Mouse (Mus musculus): ENCODE results near the gene Vps9d1. TPM values are rescaled to one million over a fixed set of nuclear protein-coding genes. Genes with fewer than 3 reads are reported as not detected.
"Not testable (repeated sequence)": the region's sequence is repeated elsewhere in the genome, so short reads cannot be mapped to it uniquely, and the experiment has no call there.

Vps9d1 gene
- polyA plus RNA-seq, 1 experiment from 2014 or later, result 24.5 TPM

DNA sequence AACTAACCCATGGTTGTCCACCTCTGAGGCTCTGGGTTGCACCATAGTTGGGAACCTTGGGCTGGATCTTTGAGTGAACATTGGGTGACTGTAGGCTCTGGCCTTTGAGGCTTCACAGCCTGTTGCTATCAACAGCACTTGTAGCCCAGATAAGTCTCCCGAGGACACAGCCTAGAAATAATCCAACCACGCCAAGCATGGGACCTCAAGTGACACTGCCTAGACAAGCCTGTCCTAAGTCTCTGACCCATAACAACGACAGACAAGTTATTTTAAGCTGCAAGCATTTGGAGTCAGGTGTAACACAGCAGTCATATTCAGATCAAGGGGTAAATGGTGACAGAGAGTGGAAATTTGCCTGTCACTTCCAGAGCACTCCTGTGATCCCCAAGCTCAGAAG lies 38.7 kb downstream of the Vps9d1 start:
- DNase-seq (ENCODE audit: low spot score) (no peak), ATAC-seq (ENCODE audit: low read depth) (no peak)
- H3K36me3 ChIP-seq (ENCODE audit: control insufficient read depth, insufficient read depth, low read length), result no peaks in the 10 kb centered on the region
- no peaks in the 10 kb centered on the region for H3K27me3 ChIP-seq (replicated peaks; ENCODE audit: control insufficient read depth, insufficient read depth, low read length)
- H3K27ac ChIP-seq (replicated peaks; ENCODE audit: low read depth, low read length), result no peak overlapping the region
- 70% methylated on average over 3 of the region's 3 CpGs for WGBS
- H3K9ac ChIP-seq (ENCODE audit: low read depth, low read length), result no peak overlapping the region
- H3K4me1 ChIP-seq (ENCODE audit: control insufficient read depth, insufficient read depth, low read length), result peaks cover 13% of the 10 kb centered on the region
- H3K9me3 ChIP-seq (ENCODE audit: control insufficient read depth, low read length), result no peaks in the 10 kb centered on the region
- no peak overlapping the region for H3K4me3 ChIP-seq (ENCODE audit: low read depth, low read length)
- H3K4me2 ChIP-seq (ENCODE audit: low read depth, low read length), result no peak overlapping the region

DNA sequence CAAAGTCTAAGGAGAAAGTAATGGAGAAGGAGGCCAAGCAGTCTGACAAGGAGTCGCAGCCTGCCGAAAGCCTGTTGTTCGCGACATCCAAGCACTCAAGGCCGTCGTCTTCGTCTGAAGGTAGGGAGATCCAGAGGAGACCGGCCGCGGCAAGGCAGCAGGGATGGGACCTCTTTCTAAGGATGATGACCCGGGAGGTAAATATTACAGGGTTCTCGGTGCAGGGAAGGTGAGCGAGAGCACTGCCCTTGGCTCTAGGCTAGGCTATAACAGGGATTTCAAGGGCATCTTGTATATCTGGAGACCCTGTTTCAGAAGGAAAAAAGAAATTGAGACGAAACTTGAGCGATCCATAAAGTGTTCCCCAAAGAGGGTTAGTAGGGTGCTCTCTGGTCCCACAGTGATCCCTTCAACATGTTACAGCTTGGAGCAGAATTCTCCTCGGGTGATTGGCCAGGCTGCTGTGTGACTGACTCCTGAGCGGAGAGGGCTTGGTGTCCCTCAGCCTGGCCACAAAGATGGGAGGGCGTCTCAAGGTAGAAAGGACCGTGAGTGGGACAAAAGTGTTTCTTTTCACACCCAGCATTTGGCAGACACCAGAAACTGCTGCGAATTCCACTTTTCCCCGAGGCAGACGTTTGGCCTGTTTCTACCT lies 40.9 kb downstream of the Vps9d1 start:
- H3K4me2 ChIP-seq (ENCODE audit: low read depth, low read length), result peak overlapping the region; percentile 78
- peak; percentile 35 for ATAC-seq (ENCODE audit: low read depth)
- no peaks in the 10 kb centered on the region for H3K9me3 ChIP-seq (ENCODE audit: control insufficient read depth, low read length)
- WGBS, result 19% methylated on average over 22 of the region's 22 CpGs
- H3K4me3 ChIP-seq (ENCODE audit: low read depth, low read length), result peak overlapping the region; percentile 93
- no peak overlapping the region; the same call in 1 of the 2 replicates for H3K27ac ChIP-seq (replicated peaks; ENCODE audit: low read depth, low read length)
- peaks cover 13% of the 10 kb centered on the region for H3K4me1 ChIP-seq (ENCODE audit: control insufficient read depth, insufficient read depth, low read length)
- H3K9ac ChIP-seq (ENCODE audit: low read depth, low read length), result peak overlapping the region; percentile 95
- H3K36me3 ChIP-seq (ENCODE audit: control insufficient read depth, insufficient read depth, low read length), result peaks cover 21% of the 10 kb centered on the region
- DNase-seq (ENCODE audit: low spot score), result no peak
- H3K27me3 ChIP-seq (replicated peaks; ENCODE audit: control insufficient read depth, insufficient read depth, low read length), result no peaks in the 10 kb centered on the region

DNA sequence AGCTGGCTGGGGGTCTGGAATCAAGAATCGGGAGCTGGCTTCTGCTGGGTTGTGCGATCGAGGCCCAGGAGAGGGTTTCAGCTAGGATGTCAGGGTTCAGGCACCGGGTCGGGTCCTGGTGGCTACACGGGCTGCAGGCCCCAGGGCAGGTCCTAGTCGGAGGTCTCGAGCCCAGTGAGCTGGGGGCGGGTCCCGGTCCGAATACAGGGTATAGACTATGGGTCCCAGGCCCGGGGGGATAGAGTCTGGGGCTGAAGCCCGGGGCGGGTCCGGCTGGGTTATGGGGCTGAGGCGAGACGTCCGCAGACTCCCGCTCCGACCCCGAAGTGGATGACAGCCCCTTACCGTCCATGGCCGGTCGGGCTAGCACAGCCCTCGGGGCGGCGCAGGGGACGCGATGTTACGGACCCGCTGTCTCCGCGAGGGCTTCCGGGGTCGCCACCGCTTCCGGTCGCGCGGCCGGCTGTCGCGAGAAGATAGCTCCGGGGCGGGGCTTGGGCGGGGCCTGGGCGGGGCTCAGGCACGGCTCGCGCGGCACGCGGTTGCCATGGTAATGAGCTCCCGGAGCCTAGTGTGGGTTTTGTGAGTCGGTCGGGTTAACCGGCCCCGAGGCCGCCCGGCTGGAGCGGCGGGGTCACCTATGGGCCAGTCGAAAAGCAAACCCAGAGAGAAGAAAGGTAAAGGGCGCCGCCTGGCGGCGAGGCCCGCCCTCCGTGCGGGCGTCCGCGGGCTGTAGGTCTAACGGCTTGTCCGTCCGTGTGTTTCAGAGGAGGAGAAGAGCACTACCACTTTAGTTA lies 41.6 kb downstream of the Vps9d1 start, which contains the start of the genes Chmp1a and Spata33:
Gene Chmp1a (minus strand): TSS at position 443 of the 797 bp plus-strand sequence.
Gene Spata33 (plus strand): TSS at position 512 of the 797 bp plus-strand sequence.
- H3K4me3 ChIP-seq (ENCODE audit: low read depth, low read length), result peak within 1 kb of the TSS; percentile 93
- H3K36me3 ChIP-seq (ENCODE audit: control insufficient read depth, insufficient read depth, low read length), result peaks cover 29% of the 10 kb centered on the region
- no peaks in the 10 kb centered on the region for H3K27me3 ChIP-seq (replicated peaks; ENCODE audit: control insufficient read depth, insufficient read depth, low read length)
- H3K9ac ChIP-seq (ENCODE audit: low read depth, low read length), result peak within 1 kb of the TSS; percentile 95
- ATAC-seq (ENCODE audit: low read depth) (peak; percentile 93), DNase-seq (ENCODE audit: low spot score) (peak; percentile 95)
- no peaks in the 10 kb centered on the region for H3K9me3 ChIP-seq (ENCODE audit: control insufficient read depth, low read length)
- no peak within 1 kb of the TSS; the same call in 1 of the 2 replicates for H3K27ac ChIP-seq (replicated peaks; ENCODE audit: low read depth, low read length)
- H3K4me1 ChIP-seq (ENCODE audit: control insufficient read depth, insufficient read depth, low read length), result peaks cover 13% of the 10 kb centered on the region
- H3K4me2 ChIP-seq (ENCODE audit: low read depth, low read length), result peak within 1 kb of the TSS; percentile 78
- under 1% methylated on average over 42 of the region's 76 CpGs for WGBS

DNA sequence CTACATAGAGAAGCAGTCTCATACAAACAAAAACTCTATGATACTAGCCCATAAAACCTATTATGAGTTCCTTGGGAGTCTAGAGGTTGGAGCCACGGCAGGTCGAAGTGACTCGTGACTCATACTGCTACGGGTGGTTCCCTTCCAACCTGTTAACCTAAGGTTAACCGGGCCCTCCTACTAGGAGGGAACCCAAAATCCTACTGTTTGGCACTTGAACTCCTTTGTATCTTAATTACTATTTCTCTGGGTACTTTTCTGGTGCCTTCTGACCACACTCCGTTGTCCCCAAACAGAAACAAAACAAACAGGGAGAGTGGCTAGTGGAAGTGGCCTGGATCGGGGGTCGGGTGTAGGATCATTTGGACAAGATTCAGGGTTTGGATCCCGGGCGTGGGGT lies 42.3 kb downstream of the Vps9d1 start:
- Histone ChIP-seq H3K36me3 (ENCODE audit: control insufficient read depth, insufficient read depth, low read length) (peaks cover 34% of the 10 kb centered on the region), H3K27ac (replicated peaks; ENCODE audit: low read depth, low read length) (no peak overlapping the region; the same call in 1 of the 2 replicates), H3K27me3 (replicated peaks; ENCODE audit: control insufficient read depth, insufficient read depth, low read length) (no peaks in the 10 kb centered on the region), H3K9me3 (ENCODE audit: control insufficient read depth, low read length) (no peaks in the 10 kb centered on the region), H3K4me2 (ENCODE audit: low read depth, low read length) (peak overlapping the region; percentile 78), H3K9ac (ENCODE audit: low read depth, low read length) (peak overlapping the region; percentile 95), H3K4me3 (ENCODE audit: low read depth, low read length) (peak overlapping the region; percentile 93), H3K4me1 (ENCODE audit: control insufficient read depth, insufficient read depth, low read length) (peaks cover 13% of the 10 kb centered on the region)
- no peak for DNase-seq (ENCODE audit: low spot score)
- WGBS, result 49% methylated on average over 10 of the region's 10 CpGs
- no peak for ATAC-seq (ENCODE audit: low read depth)

DNA sequence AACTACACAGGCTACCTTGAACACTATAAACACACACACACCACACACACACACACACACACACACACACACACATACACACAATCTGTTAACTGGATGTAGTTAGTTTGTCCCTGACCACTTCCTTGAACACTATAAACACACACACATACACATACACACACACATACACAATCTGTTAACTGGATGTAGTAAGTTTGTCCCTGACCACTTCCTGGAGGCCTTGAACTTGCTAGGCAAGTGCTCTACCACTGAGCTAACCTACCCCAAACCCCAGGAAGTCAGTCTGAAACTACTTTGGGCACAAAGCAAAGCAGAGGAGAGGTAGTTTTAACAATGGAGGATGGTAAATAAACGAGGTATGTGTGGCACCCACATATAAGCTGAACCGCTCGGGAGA lies 50.6 kb downstream of the Vps9d1 start:
- Histone ChIP-seq H3K9me3 (ENCODE audit: control insufficient read depth, low read length) (no peaks in the 10 kb centered on the region), H3K9ac (ENCODE audit: low read depth, low read length) (no peak overlapping the region), H3K27me3 (replicated peaks; ENCODE audit: control insufficient read depth, insufficient read depth, low read length) (no peaks in the 10 kb centered on the region), H3K36me3 (ENCODE audit: control insufficient read depth, insufficient read depth, low read length) (peaks cover 29% of the 10 kb centered on the region), H3K27ac (replicated peaks; ENCODE audit: low read depth, low read length) (no peak overlapping the region), H3K4me2 (ENCODE audit: low read depth, low read length) (no peak overlapping the region), H3K4me1 (ENCODE audit: control insufficient read depth, insufficient read depth, low read length) (no peaks in the 10 kb centered on the region), H3K4me3 (ENCODE audit: low read depth, low read length) (no peak overlapping the region)
- WGBS, result 85% methylated on average over 3 of the region's 3 CpGs
- ATAC-seq (ENCODE audit: low read depth) (no peak), DNase-seq (ENCODE audit: low spot score) (no peak)

DNA sequence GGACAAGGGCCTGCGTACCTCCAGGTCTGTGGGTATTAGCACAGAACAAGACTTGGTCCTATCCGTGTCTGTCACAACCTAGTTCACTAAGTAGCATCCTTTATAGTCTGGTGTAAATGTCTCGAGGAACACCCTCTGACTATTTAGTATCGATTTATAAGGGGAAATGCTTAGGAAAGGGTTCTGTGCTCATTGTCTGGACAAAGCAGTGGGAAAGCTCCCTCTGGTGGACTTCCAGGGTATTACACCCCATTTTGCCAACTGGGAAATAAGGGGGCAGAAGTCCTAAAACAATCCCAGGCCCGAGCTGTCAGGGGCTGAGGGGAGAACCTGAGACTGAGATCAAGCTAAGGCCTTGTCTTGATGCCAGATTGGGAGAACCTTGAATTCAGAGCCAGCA lies 51.9 kb downstream of the Vps9d1 start:
- Histone ChIP-seq H3K36me3 (ENCODE audit: control insufficient read depth, insufficient read depth, low read length) (peaks cover 17% of the 10 kb centered on the region), H3K9ac (ENCODE audit: low read depth, low read length) (no peak overlapping the region), H3K4me3 (ENCODE audit: low read depth, low read length) (no peak overlapping the region), H3K4me1 (ENCODE audit: control insufficient read depth, insufficient read depth, low read length) (no peaks in the 10 kb centered on the region), H3K4me2 (ENCODE audit: low read depth, low read length) (no peak overlapping the region), H3K9me3 (ENCODE audit: control insufficient read depth, low read length) (no peaks in the 10 kb centered on the region), H3K27ac (replicated peaks; ENCODE audit: low read depth, low read length) (no peak overlapping the region), H3K27me3 (replicated peaks; ENCODE audit: control insufficient read depth, insufficient read depth, low read length) (no peaks in the 10 kb centered on the region)
- 27% methylated on average over 5 of the region's 5 CpGs for WGBS
- DNase-seq (ENCODE audit: low spot score), result peak; percentile 67
- peak; percentile 38; the same call in 1 of the 2 replicates for ATAC-seq (ENCODE audit: low read depth)

DNA sequence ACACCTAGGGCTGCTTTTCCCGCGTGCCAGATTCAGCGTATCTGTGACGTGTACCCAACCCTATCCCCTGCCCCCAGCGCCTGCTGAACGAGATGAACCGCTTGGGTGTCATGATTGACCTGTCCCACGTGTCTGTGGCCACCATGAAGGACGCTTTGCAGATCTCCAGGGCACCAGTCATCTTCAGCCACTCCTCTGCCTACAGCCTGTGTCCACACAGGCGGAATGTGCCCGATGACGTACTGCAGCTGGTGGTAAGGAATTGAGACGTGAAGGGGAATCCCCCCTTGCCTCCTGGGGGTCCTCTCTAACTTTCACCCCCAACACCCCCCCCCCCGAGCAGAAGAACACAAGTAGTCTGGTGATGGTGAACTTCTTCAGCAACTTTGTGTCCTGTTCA lies 54.3 kb downstream of the Vps9d1 start:
- H3K4me2 ChIP-seq (ENCODE audit: low read depth, low read length), result no peak overlapping the region
- no peak overlapping the region for H3K4me3 ChIP-seq (ENCODE audit: low read depth, low read length)
- H3K36me3 ChIP-seq (ENCODE audit: control insufficient read depth, insufficient read depth, low read length), result no peaks in the 10 kb centered on the region
- 64% methylated on average over 14 of the region's 14 CpGs for WGBS
- ATAC-seq (ENCODE audit: low read depth) (no peak), DNase-seq (ENCODE audit: low spot score) (no peak)
- no peaks in the 10 kb centered on the region for H3K4me1 ChIP-seq (ENCODE audit: control insufficient read depth, insufficient read depth, low read length)
- H3K27me3 ChIP-seq (replicated peaks; ENCODE audit: control insufficient read depth, insufficient read depth, low read length), result no peaks in the 10 kb centered on the region
- no peak overlapping the region for H3K9ac ChIP-seq (ENCODE audit: low read depth, low read length)
- H3K9me3 ChIP-seq (ENCODE audit: control insufficient read depth, low read length), result no peaks in the 10 kb centered on the region
- H3K27ac ChIP-seq (replicated peaks; ENCODE audit: low read depth, low read length), result no peak overlapping the region

DNA sequence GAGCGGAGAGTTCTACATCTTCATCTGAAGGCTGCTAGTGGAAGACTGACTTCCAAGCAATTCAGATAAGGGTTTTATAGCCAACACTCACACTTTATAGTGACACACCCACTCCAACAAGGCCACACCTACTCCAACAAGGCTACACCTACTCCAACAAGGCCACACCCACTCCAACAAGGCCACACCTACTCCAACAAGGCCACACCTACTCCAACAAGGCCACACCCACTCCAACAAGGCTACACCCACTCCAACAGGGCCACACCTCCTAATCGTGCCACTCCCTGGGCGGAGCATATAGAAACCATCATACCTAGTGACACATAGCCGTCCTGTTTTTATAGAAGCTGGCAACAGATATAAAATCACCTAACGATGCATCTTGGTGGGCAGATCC lies 57.1 kb downstream of the Vps9d1 start:
- 77% methylated on average over 5 of the region's 5 CpGs for WGBS

More for the DNA sequence above, 57.1 kb downstream of the Vps9d1 start:
- not testable (repeated sequence) for H3K4me2 ChIP-seq (ENCODE audit: low read depth, low read length); H3K9me3 ChIP-seq (ENCODE audit: control insufficient read depth, low read length); H3K4me3 ChIP-seq (ENCODE audit: low read depth, low read length); H3K9ac ChIP-seq (ENCODE audit: low read depth, low read length); DNase-seq (ENCODE audit: low spot score); H3K27ac ChIP-seq (replicated peaks; ENCODE audit: low read depth, low read length); H3K4me1 ChIP-seq (ENCODE audit: control insufficient read depth, insufficient read depth, low read length); H3K36me3 ChIP-seq (ENCODE audit: control insufficient read depth, insufficient read depth, low read length); ATAC-seq (ENCODE audit: low read depth); H3K27me3 ChIP-seq (replicated peaks; ENCODE audit: control insufficient read depth, insufficient read depth, low read length)
